Mouse (Mus musculus): ENCODE measurements around the gene Mylk.

The Mylk gene

GRCm38 (mm10) chr16:34984203-34985030 lies 239.4 kb downstream of the Mylk start:
- DNase-seq (ENCODE audit: low read depth, low spot score), result no peak

GRCm38 (mm10) chr16:34985031-34985346 lies 240.0 kb downstream of the Mylk start:
- no peak for DNase-seq (ENCODE audit: low read depth, low spot score)

- no peak for DNase-seq (ENCODE audit: low read depth, low spot score)
These were observed 241.3 kb downstream of the Mylk start for GRCm38 (mm10) chr16:34986211-34986825.

- DNase-seq (ENCODE audit: low read depth, low spot score), result no peak
These were observed 246.4 kb downstream of the Mylk start for GRCm38 (mm10) chr16:34991365-34991764.

GRCm38 (mm10) chr16:34992854-34993253 lies 247.8 kb downstream of the Mylk start:
- no peak for DNase-seq (ENCODE audit: low read depth, low spot score)

- DNase-seq (ENCODE audit: low read depth, low spot score), result no peak
These were observed 248.8 kb downstream of the Mylk start for GRCm38 (mm10) chr16:34993694-34994330.

- DNase-seq (ENCODE audit: low read depth, low spot score), result no peak
These were observed 249.7 kb downstream of the Mylk start for GRCm38 (mm10) chr16:34994641-34995141.

GRCm38 (mm10) chr16:34996133-34996532 lies 251.1 kb downstream of the Mylk start:
- no peak for DNase-seq (ENCODE audit: low read depth, low spot score)

GRCm38 (mm10) chr16:34997052-34997451 lies 252.0 kb downstream of the Mylk start:
- DNase-seq (ENCODE audit: low read depth, low spot score), result no peak

- no peak for DNase-seq (ENCODE audit: low read depth, low spot score)
These were observed 252.6 kb downstream of the Mylk start for GRCm38 (mm10) chr16:34997576-34997975.

GRCm38 (mm10) chr16:34999016-34999415 lies 254.0 kb downstream of the Mylk start:
- no peak for DNase-seq (ENCODE audit: low read depth, low spot score)

GRCm38 (mm10) chr16:34999986-35000385 lies 255.0 kb downstream of the Mylk start:
- no peak for DNase-seq (ENCODE audit: low read depth, low spot score)

GRCm38 (mm10) chr16:35000923-35001560 lies 256.0 kb downstream of the Mylk start:
- no peak for DNase-seq (ENCODE audit: low read depth, low spot score)

GRCm38 (mm10) chr16:35004356-35004755 lies 259.3 kb downstream of the Mylk start:
- no peak for DNase-seq (ENCODE audit: low read depth, low spot score)

GRCm38 (mm10) chr16:35004756-35005155 lies 259.7 kb downstream of the Mylk start:
- DNase-seq (ENCODE audit: low read depth, low spot score), result no peak

- DNase-seq (ENCODE audit: low read depth, low spot score), result no peak
These were observed 261.2 kb downstream of the Mylk start for GRCm38 (mm10) chr16:35006251-35006650.

- DNase-seq (ENCODE audit: low read depth, low spot score), result no peak
These were observed 262.4 kb downstream of the Mylk start for GRCm38 (mm10) chr16:35007361-35007760.

GRCm38 (mm10) chr16:35008447-35008846 lies 263.4 kb downstream of the Mylk start:
- DNase-seq (ENCODE audit: low read depth, low spot score), result no peak

GRCm38 (mm10) chr16:35013501-35013900 lies 268.5 kb downstream of the Mylk start:
- DNase-seq (ENCODE audit: low read depth, low spot score), result no peak

GRCm38 (mm10) chr16:35016491-35016890 lies 271.5 kb downstream of the Mylk start:
- no peak for DNase-seq (ENCODE audit: low read depth, low spot score)

- no peak for DNase-seq (ENCODE audit: low read depth, low spot score)
These were observed 273.5 kb downstream of the Mylk start for GRCm38 (mm10) chr16:35018470-35018974.

- no peak for DNase-seq (ENCODE audit: low read depth, low spot score)
These were observed 276.9 kb downstream of the Mylk start for GRCm38 (mm10) chr16:35021903-35022241.
